Mouse (Mus musculus) neural tube, embryonic 13.5 days (tissue): Measurements from ENCODE around the gene Dcaf4. TPM values are rescaled to one million over a fixed set of nuclear protein-coding genes. Genes with fewer than 3 reads are reported as not detected.

Experiments used
- ATAC-seq: fragments of 200-750 bp; cut with Nextera tagmentation; 2 replicates; pipeline ENCODE4 v1.8.0; 2017; ENCODE audit warnings: low read depth, mild to moderate bottlenecking, moderate TSS enrichment, moderate library complexity
- H3K27ac ChIP-seq: fragments of 300-500 bp; sonication (generic); replicated peaks from 2 replicates; pipeline ENCODE4 v1.5.1; 2015; ENCODE audit warnings: moderate library complexity, mild to moderate bottlenecking, inconsistent platforms
- H3K27me3 ChIP-seq: fragments of 300-500 bp; sonication (generic); 2 replicates; pipeline ENCODE4 v1.6.1; 2015; ENCODE audit warnings: mild to moderate bottlenecking, inconsistent platforms
- H3K36me3 ChIP-seq: fragments of 300-500 bp; sonication (generic); 2 replicates; pipeline ENCODE4 v1.6.1; 2015; ENCODE audit warnings: mild to moderate bottlenecking, inconsistent platforms
- H3K4me1 ChIP-seq: fragments of 300-500 bp; sonication (generic); replicated peaks from 2 replicates; pipeline ENCODE4 v1.6.1; 2015; ENCODE audit warnings: inconsistent platforms
- H3K4me2 ChIP-seq: fragments of 300-500 bp; sonication (generic); 2 replicates; pipeline ENCODE4 v1.6.1; 2015; ENCODE audit warnings: inconsistent platforms, mild to moderate bottlenecking, moderate library complexity
- H3K4me3 ChIP-seq: fragments of 300-500 bp; sonication (generic); 2 replicates; pipeline ENCODE4 v1.5.1; 2015; ENCODE audit warnings: mild to moderate bottlenecking, inconsistent platforms
- H3K9ac ChIP-seq: fragments of 300-500 bp; sonication (generic); 2 replicates; pipeline ENCODE4 v1.6.1; 2015; ENCODE audit warnings: moderate library complexity, mild to moderate bottlenecking, inconsistent platforms
- H3K9me3 ChIP-seq: fragments of 300-500 bp; sonication (generic); 2 replicates; pipeline ENCODE4 v1.6.1; 2016; ENCODE audit warnings: inconsistent platforms
- WGBS: fragments of 180-500 bp; shearing (Covaris S2); methylation state at CpG from one replicate; pipeline ENCODE4 v1.1.7; 2015; 5-methylcytosine and 5-hydroxymethylcytosine counted together
- polyA plus RNA-seq: library from polyadenylated mRNA; unstranded; fragments of >200 nt; fragmentation: Nextera tagmentation; extraction: Ambion mirVana; gene quantifications from 2 replicates; pipeline ENCODE4 v1.2.1, GENCODE M21; 2015

Dcaf4 gene
- polyA plus RNA-seq, 1 experiment from 2014 or later: 35.6 TPM

DNA sequence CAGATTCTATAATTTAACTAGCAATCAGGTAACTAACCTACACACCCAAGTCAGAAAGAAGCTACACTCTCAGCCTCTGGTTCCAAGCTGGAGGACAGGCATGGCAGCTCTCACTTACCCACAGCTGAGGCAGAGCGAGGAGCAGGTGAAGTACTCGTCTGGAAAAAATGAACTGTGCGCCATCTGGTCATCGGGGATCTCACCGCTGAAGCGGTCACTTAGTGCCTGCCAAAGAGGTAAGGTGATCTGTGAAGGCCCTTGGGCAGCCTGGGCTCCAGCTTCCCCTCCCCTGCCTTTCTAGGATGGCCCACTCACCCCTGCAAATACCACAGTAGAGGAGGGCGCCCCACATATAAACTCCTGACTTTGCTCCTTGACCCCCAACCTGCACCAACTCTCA, 38.2 kb downstream of the Dcaf4 start:
- Histone ChIP-seq H3K4me2 (no peak overlapping the region), H3K4me3 (no peak overlapping the region), H3K9me3 (no peaks in the 10 kb centered on the region), H3K27ac (no peak overlapping the region), H3K27me3 (no peaks in the 10 kb centered on the region), H3K9ac (no peak overlapping the region), H3K4me1 (0 out of 2 replicates have a peak, but pooled peaks cover 2% of the 10 kb centered on the region), H3K36me3 (peaks cover 97% of the 10 kb centered on the region)
- 90% methylated on average over 7 of the region's 7 CpGs for WGBS
- ATAC-seq: no peak

DNA sequence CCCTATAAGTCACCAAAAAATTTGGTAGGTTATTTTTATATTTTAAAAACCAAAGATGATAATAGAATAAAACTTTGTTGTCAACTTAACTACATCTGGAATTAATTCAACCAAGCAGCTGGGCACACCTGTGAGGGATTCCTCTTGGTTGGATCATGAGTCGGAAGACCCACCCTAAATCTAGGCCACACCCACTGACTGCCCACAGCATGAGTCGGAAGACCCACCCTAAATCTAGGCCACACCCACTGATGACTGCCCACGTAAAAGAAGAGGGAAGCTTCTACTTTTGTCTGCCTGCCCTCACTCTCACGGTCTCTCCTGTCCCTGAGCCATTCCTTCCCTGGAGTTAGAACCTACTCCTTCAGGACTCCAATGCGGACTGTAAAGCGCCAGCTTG, 39.9 kb downstream of the Dcaf4 start:
- Histone ChIP-seq H3K9ac (no peak overlapping the region), H3K4me1 (0 out of 2 replicates have a peak, but pooled peaks cover 2% of the 10 kb centered on the region), H3K27ac (no peak overlapping the region), H3K27me3 (no peaks in the 10 kb centered on the region), H3K4me3 (no peak overlapping the region), H3K4me2 (no peak overlapping the region), H3K9me3 (no peaks in the 10 kb centered on the region), H3K36me3 (peaks cover 97% of the 10 kb centered on the region)
- no peak for ATAC-seq
- 67% methylated on average over 6 of the region's 6 CpGs for WGBS

DNA sequence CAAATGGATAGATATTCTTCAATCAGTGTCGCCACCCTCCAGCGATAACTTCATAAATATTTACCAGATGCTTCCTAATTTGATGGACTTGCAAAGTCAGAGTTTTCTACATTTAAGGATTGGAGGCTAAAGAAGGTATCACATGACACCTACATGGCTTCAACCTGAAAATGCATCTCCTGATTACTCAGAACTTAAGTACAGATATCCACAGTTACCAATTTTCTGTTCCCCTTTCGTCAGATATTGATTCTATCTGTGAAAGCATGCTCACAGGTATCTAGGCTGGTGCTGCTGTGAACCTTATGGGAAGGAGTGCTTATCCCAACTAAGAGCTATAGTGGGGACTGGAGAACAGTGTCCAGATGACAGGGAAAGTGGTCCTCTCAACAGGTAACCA, 42.3 kb downstream of the Dcaf4 start:
- 92% methylated on average over 3 of the region's 3 CpGs for WGBS
- no peak for ATAC-seq
- peaks cover 97% of the 10 kb centered on the region for H3K36me3 ChIP-seq

DNA sequence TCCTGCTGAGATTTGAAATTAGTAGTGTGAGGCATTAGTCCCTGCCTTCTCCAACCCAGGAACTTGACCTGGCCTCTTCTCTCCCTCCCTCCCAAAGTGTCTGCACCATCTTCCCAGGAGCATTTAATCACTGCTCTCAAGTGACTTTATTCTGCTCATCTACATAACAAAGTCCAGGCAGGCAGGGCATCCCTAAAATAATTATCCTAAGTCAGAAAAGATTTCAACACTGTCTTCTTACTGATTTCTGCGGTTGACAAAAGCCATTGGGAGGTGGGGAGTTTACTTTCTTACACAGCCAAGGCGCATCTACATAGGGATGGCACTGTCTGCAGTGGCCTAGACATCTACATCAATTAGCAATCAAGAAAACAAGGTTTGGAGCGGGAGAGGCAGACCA, 49.6 kb downstream of the Dcaf4 start:
- WGBS: 69% methylated on average over 3 of the region's 3 CpGs
- Histone ChIP-seq H3K4me1 (no peaks in the 10 kb centered on the region), H3K36me3 (peaks cover 86% of the 10 kb centered on the region), H3K4me2 (no peak overlapping the region), H3K27me3 (no peaks in the 10 kb centered on the region), H3K4me3 (no peak overlapping the region), H3K9ac (no peak overlapping the region), H3K27ac (no peak overlapping the region), H3K9me3 (no peaks in the 10 kb centered on the region)
- ATAC-seq: no peak

More for the DNA sequence above, 42.3 kb downstream of the Dcaf4 start:
- no peak overlapping the region for H3K4me2 ChIP-seq
- H3K27me3 ChIP-seq: no peaks in the 10 kb centered on the region
- no peak overlapping the region for H3K4me3 ChIP-seq
- no peaks in the 10 kb centered on the region for H3K9me3 ChIP-seq
- 0 out of 2 replicates have a peak, but pooled peaks cover 2% of the 10 kb centered on the region for H3K4me1 ChIP-seq
- H3K9ac ChIP-seq: no peak overlapping the region
- H3K27ac ChIP-seq: no peak overlapping the region

DNA sequence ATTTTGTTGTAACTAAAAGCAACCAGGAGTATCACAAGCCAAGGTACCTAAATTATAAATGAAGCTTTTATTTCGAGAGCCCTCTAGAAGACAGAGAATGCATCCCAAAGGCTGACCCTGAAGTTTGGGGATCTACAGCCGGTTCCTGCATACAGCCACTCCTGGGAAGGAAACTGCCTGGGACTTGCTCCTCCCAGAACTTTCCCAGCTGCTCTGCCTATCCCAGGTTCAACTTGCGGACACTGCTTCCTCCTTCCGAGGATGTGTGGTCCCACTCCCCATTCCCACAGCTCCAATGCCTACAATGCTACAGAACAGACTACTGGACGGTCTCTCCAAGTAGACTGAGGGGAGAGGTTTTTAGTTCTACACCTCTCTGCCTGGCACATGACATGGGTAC, 52.5 kb downstream of the Dcaf4 start:
- H3K9ac ChIP-seq: no peak overlapping the region
- ATAC-seq: no peak
- 91% methylated on average over 5 of the region's 5 CpGs for WGBS

DNA sequence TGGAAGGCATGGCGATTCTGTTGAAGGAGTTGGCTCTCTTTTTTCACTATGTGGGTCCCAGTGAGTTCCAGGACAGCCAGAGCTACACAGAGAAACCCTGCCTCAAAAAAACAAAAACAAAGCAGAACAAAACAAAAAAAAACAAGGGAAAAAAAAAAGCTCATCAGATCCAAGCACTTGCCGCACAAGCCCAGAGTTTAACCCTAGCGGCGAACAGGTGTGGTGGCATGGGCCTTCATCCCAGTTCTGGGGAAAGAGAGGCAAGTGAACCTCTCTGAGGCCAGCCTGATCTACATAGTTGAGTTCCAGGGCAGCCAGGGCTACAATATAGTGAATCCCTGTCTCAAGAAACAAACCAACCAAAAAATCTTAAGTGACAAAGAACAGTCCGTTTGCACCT, 57.2 kb downstream of the Dcaf4 start:
- Histone ChIP-seq H3K9me3 (no peaks in the 10 kb centered on the region), H3K27me3 (no peaks in the 10 kb centered on the region), H3K9ac (no peak overlapping the region), H3K4me3 (no peak overlapping the region), H3K4me2 (no peak overlapping the region), H3K36me3 (peaks cover 67% of the 10 kb centered on the region), H3K4me1 (peaks cover 24% of the 10 kb centered on the region), H3K27ac (no peak overlapping the region)
- 94% methylated on average over 5 of the region's 5 CpGs for WGBS
- no peak for ATAC-seq

More for the DNA sequence above, 52.5 kb downstream of the Dcaf4 start:
- Histone ChIP-seq H3K27ac (no peak overlapping the region), H3K4me1 (no peaks in the 10 kb centered on the region), H3K4me2 (no peak overlapping the region), H3K9me3 (no peaks in the 10 kb centered on the region), H3K27me3 (no peaks in the 10 kb centered on the region), H3K4me3 (no peak overlapping the region), H3K36me3 (peaks cover 78% of the 10 kb centered on the region)

DNA sequence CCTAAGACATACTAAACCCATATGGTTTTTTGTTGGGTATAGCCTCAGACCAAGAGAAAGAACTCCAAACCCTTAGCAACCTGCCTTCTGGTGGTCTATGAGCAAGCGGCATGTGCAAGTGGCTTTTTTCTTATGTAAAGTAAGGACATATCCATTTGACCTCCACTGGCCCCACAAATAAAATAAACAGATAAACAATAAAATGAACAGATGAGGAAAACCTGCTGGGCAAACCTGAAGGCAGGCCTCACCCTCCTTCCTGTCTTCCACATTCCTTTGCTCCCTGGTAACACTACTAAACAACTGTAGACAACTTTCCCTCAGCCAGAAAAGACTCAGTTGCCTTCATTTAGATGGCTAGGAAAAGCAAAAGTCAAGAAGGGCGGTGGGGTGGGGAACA, 58.1 kb downstream of the Dcaf4 start:
- H3K4me1 ChIP-seq: peaks cover 29% of the 10 kb centered on the region
- no peak overlapping the region for H3K27ac ChIP-seq
- no peak overlapping the region for H3K4me3 ChIP-seq
- ATAC-seq: no peak
- no peak overlapping the region for H3K9ac ChIP-seq
- WGBS: 78% methylated on average over 2 of the region's 2 CpGs
- H3K9me3 ChIP-seq: no peaks in the 10 kb centered on the region
- H3K27me3 ChIP-seq: no peaks in the 10 kb centered on the region
- no peak overlapping the region for H3K4me2 ChIP-seq
- H3K36me3 ChIP-seq: peaks cover 67% of the 10 kb centered on the region

DNA sequence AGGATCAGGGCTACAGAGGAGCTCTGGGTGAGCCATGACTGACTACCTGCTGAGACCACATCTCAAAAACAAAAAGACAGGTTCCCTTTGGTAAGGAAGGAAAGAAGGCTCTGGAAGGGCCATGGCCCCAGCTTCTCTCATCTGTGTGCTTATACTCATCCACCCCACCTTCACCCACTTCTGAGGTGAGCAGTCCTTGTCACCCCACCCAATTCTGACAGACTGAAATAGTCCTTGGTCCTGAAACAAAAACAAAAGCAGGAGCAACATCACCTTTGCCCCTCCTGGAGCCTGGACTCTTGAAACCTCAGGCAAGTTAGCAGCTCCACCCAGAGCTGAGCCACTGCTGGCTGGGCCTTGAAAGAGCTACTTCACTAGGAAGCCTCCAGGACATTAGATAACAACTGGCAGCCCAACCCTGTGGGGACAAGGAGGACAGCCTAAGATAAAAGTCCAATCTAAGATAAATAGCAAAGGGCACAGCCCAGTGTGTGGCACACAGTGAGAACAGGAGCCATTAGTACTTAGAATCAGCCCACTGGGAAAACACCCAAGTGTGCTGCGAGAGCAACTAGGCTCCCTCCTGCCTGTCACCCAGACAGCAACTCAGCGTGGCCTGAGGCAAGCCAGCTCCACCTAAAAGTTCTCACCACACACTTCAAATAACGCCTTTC, 58.8 kb downstream of the Dcaf4 start:
- H3K36me3 ChIP-seq: peaks cover 66% of the 10 kb centered on the region
- 41% methylated on average over 3 of the region's 3 CpGs for WGBS
- no peak for ATAC-seq
- no peak overlapping the region for H3K27ac ChIP-seq
- no peak overlapping the region for H3K9ac ChIP-seq
- no peak overlapping the region for H3K4me2 ChIP-seq
- H3K4me1 ChIP-seq: peaks cover 29% of the 10 kb centered on the region
- H3K9me3 ChIP-seq: no peaks in the 10 kb centered on the region
- H3K4me3 ChIP-seq: no peak overlapping the region
- H3K27me3 ChIP-seq: no peaks in the 10 kb centered on the region

DNA sequence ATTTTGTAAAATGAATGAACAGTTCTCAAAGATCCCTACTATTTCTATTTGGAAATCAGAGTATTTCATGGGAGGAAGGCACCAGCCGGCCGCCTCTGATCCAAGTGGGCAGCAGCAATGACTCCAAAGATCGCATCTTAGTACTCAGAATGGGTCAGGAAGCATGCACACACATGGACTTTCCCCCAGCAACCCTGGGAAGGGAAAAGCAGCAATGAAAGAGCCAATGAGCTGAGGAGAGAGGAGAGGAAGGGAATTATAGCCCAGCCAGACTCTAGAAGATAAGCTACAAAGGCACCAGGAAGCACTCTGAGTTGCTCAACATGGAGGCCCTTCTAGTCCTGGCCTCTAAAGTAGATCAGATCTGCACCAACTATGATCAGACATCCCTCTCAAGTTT, 60.0 kb downstream of the Dcaf4 start:
- WGBS: 97% methylated on average over 3 of the region's 3 CpGs
- H3K9me3 ChIP-seq: no peaks in the 10 kb centered on the region
- H3K4me1 ChIP-seq: peaks cover 29% of the 10 kb centered on the region
- no peak overlapping the region for H3K4me2 ChIP-seq
- no peaks in the 10 kb centered on the region for H3K27me3 ChIP-seq
- no peak overlapping the region for H3K9ac ChIP-seq
- H3K4me3 ChIP-seq: no peak overlapping the region
- H3K36me3 ChIP-seq: peaks cover 65% of the 10 kb centered on the region
- ATAC-seq: no peak
- H3K27ac ChIP-seq: no peak overlapping the region

DNA sequence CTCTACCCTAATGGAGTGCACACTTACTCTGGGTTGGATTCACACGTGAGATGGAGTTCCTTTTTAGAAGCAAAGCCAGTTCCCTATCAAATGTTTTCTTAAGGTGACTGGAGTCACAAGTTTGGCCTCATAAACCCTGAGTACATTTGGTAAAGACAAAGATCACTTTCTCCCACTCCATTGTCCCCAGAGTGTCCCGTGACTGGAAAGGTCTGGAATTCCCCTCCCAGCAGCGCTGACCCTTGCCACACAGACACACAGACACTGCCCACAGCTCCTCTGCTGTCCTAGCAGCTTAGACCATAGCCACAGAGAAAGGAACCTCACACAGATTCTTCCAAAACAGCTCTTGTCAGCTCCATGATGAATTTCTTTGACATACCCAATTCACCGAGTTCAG, 61.8 kb downstream of the Dcaf4 start:
- H3K4me2 ChIP-seq: no peak overlapping the region
- no peak overlapping the region for H3K9ac ChIP-seq
- WGBS: 56% methylated on average over 4 of the region's 4 CpGs
- H3K4me3 ChIP-seq: no peak overlapping the region
- H3K4me1 ChIP-seq: peaks cover 29% of the 10 kb centered on the region
- ATAC-seq: no peak
- H3K36me3 ChIP-seq: peaks cover 69% of the 10 kb centered on the region
- no peaks in the 10 kb centered on the region for H3K9me3 ChIP-seq
- no peak overlapping the region for H3K27ac ChIP-seq
- H3K27me3 ChIP-seq: no peaks in the 10 kb centered on the region

DNA sequence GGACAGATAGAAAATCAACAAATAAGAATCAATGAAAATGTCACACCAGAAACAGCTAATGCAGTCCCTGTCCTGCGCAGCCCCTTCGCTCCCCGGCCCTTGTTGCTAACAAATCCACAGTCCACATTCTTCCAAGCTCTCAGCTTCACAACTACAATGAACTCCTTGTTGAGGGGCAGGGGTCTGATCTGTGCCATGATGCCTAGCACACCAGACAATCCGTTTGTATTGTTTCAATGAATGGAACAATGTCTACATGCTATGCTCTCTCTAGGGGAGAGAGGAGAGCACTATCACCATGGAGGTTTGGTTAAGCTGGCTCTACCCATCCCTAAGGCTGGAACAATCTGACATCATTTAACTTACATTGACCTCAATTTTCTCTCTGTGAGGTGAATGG, 62.5 kb downstream of the Dcaf4 start:
- Histone ChIP-seq H3K27me3 (no peaks in the 10 kb centered on the region), H3K36me3 (peaks cover 69% of the 10 kb centered on the region), H3K4me2 (no peak overlapping the region), H3K4me1 (peaks cover 29% of the 10 kb centered on the region), H3K27ac (no peak overlapping the region), H3K9me3 (no peaks in the 10 kb centered on the region), H3K9ac (no peak overlapping the region), H3K4me3 (no peak overlapping the region)
- no peak for ATAC-seq
- WGBS: 71% methylated on average over 4 of the region's 4 CpGs

DNA sequence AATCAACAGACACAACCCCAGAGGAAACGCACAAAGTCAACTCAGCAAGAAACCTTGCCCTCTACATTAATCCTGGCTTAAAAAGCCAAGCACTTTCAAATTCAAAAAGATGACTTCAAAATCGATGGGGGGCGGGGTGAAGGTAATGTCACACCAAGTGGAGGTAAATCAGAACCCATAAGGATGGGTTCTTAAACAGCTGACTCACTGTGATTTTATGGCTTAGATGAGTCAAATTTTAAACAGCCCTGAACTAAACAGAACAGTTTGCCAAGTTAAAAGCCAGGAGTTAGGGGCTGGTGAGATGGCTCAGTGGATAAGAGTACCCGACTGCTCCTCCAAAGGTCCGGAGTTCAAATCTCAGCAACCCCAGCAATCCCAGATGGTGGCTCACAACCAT, 66.4 kb downstream of the Dcaf4 start:
- WGBS: 97% methylated on average over 5 of the region's 5 CpGs
- Histone ChIP-seq H3K27me3 (no peaks in the 10 kb centered on the region), H3K27ac (no peak overlapping the region), H3K4me3 (no peak overlapping the region), H3K9me3 (no peaks in the 10 kb centered on the region), H3K4me1 (peaks cover 12% of the 10 kb centered on the region), H3K36me3 (peaks cover 89% of the 10 kb centered on the region), H3K9ac (no peak overlapping the region), H3K4me2 (no peak overlapping the region)
- no peak for ATAC-seq
